Mouse (Mus musculus) intestine, postnatal 0 days (tissue): ENCODE results near the gene Utp3. TPM values are rescaled to one million over a fixed set of nuclear protein-coding genes. Genes with fewer than 3 reads are reported as not detected.

Experiments
- ATAC-seq: fragments of 200-750 bp; cut with Nextera tagmentation; 2 replicates; pipeline ENCODE4 v1.8.0; 2017; ENCODE audit warnings: mild to moderate bottlenecking, moderate TSS enrichment, moderate library complexity
- H3K27ac ChIP-seq: fragments of 300-500 bp; sonication (generic); 2 replicates; pipeline ENCODE4 v1.5.1; 2014; ENCODE audit warnings: mild to moderate bottlenecking, low read depth, low read length, moderate library complexity
- H3K27me3 ChIP-seq: fragments of 300-500 bp; sonication (generic); replicated peaks from 2 replicates; pipeline ENCODE4 v1.6.1; 2014; ENCODE audit warnings: low read length, mixed read lengths; ENCODE audit not compliant: control insufficient read depth, insufficient read depth
- H3K36me3 ChIP-seq: fragments of 300-500 bp; sonication (generic); 2 replicates; pipeline ENCODE4 v1.6.1; 2014; ENCODE audit warnings: mild to moderate bottlenecking, moderate library complexity; ENCODE audit not compliant: control insufficient read depth, insufficient read depth
- H3K4me1 ChIP-seq: fragments of 300-500 bp; sonication (generic); replicated peaks from 2 replicates; pipeline ENCODE4 v1.6.1; 2014; ENCODE audit warnings: antibody characterized with exemption, low read length, mixed read lengths; ENCODE audit not compliant: control insufficient read depth, insufficient read depth
- H3K4me2 ChIP-seq: fragments of 300-500 bp; sonication (generic); replicated peaks from 2 replicates; pipeline ENCODE4 v1.6.1; 2014; ENCODE audit warnings: low read depth, mild to moderate bottlenecking, moderate library complexity
- H3K4me3 ChIP-seq: fragments of 300-500 bp; sonication (generic); 2 replicates; pipeline ENCODE4 v1.5.1; 2014; ENCODE audit warnings: low read depth, low read length
- H3K9ac ChIP-seq: fragments of 300-500 bp; sonication (generic); 2 replicates; pipeline ENCODE4 v1.6.1; 2014; ENCODE audit warnings: mild to moderate bottlenecking, low read depth, low read length
- H3K9me3 ChIP-seq: fragments of 300-500 bp; sonication (generic); 2 replicates; pipeline ENCODE4 v1.6.1; 2016; ENCODE audit warnings: mixed run types; ENCODE audit not compliant: control insufficient read depth
- CTCF ChIP-seq: sonication (generic); IDR thresholded peaks from 2 replicates; pipeline ENCODE4 v1.5.1; 2016; ENCODE audit warnings: low read depth, mild to moderate bottlenecking, control low read depth, antibody characterized with exemption, moderate library complexity
- WGBS: fragments of 180-500 bp; shearing (Covaris S2); extraction: QIAGEN DNeasy Blood & Tissue Kit; methylation state at CpG from one replicate; pipeline ENCODE4 v1.1.7; 2014; 5-methylcytosine and 5-hydroxymethylcytosine counted together
- polyA plus RNA-seq: library from polyadenylated mRNA; unstranded; fragments of >200 nt; fragmentation: Nextera tagmentation; extraction: Ambion mirVana; gene quantifications from 2 replicates; pipeline ENCODE4 v1.2.1, GENCODE M21; 2015

Gene Utp3
- 27.8 and 31.1 TPM in 2 replicates for polyA plus RNA-seq

DNA sequence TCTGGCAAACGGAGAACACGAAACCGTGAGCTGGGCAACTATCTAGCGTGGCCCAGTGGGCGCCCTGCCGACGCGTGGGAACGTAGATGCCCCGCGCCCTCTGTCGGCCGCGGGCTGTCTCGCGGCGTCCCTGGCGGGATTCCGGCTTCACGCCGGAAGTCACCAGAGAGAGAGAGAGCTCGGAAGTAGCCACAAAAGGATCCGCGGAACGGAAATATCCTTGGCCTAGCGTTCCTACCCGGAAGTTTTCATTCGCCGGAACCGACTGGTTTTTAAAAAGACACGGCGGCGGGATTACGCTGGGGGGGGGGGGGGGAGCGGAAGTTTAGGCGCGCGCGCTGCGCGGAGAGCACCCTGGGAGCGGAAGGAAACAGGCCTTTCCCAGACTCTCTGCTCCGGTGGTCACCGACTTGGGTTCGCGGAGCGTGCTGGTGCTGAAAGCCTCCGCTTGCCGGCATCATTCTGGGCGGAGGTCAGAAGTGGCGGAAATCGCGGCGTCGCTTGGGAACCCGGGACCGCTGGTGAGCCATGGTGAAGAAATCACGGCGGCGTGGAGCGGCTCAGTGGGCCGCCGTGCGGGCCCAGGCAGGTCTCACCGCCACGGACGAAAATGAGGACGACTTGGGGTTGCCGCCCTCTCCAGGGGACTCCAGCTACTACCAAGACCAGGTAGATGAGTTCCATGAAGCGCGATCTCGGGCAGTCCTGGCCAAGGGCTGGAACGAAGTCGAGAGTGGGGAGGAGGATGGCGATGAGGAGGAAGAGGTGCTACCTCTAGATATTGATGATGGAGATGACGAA, at the start of gene Utp3:
Utp3 (plus strand) TSS at position 377 of the 801 bp plus-strand sequence.
- no peaks in the 10 kb centered on the region for H3K9me3 ChIP-seq
- WGBS: under 1% methylated on average over 69 of the region's 76 CpGs

DNA sequence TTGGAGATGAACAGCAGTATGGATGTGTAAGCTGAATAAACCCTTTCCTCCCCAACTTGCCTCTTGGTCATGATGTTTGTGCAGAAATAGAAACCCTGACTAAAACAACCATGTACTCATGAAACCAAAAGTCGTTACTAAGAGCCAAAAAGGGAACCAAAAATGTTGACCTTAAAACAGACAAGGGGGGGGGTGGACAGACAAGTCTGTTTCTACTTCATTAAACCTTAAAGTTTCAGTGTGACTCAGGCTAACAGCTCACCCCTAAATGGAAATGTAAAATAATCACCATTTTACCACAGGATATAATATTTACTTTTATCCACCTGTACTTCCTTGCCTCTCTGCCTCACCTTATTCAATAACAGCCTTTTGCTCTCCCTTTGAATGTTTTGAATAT, 45.7 kb upstream of the Utp3 start:
- Histone ChIP-seq H3K4me3 (no peak overlapping the region), H3K27ac (no peak overlapping the region), H3K4me2 (no peak overlapping the region), H3K4me1 (no peaks in the 10 kb centered on the region), H3K36me3 (no peaks in the 10 kb centered on the region), H3K9me3 (no peaks in the 10 kb centered on the region), H3K27me3 (no peaks in the 10 kb centered on the region), H3K9ac (no peak overlapping the region)
- no peak for TF ChIP-seq CTCF
- ATAC-seq: no peak
- 59% methylated on average over 1 of the region's 1 CpGs for WGBS

More for the DNA sequence above, at the start of gene Utp3:
- ATAC-seq: peak; percentile 97
- Histone ChIP-seq H3K27me3 (no peaks in the 10 kb centered on the region), H3K36me3 (no peaks in the 10 kb centered on the region), H3K4me2 (peak within 1 kb of the TSS; percentile 80), H3K9ac (peak within 1 kb of the TSS; percentile 83), H3K4me3 (peak within 1 kb of the TSS; percentile 81), H3K27ac (peak within 1 kb of the TSS; percentile 89), H3K4me1 (0 out of 2 replicates have a peak, but pooled peaks cover 13% of the 10 kb centered on the region)
- peak; percentile 94 for TF ChIP-seq CTCF

DNA sequence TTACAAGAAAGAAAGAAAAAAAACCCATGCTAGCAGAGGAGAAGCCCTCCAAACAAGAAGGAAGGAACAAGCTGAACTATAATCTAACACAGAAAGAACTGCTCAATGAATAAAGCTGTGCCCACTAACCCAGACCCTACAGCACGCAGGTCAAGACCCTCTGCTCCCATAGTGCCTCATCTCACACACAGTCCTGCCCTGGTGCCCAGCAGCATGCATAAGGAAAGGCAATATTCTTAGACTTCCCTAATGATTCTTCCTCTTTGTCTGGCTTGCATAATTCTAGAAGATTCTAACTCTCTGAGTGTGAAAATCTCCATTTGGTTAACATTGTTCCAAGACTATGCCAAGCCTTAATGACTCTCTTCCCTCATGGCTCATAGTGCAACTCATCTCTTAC, 45.3 kb upstream of the Utp3 start:
- Histone ChIP-seq H3K27me3 (no peaks in the 10 kb centered on the region), H3K36me3 (no peaks in the 10 kb centered on the region), H3K4me2 (no peak overlapping the region), H3K9me3 (no peaks in the 10 kb centered on the region), H3K9ac (no peak overlapping the region), H3K4me1 (no peaks in the 10 kb centered on the region), H3K27ac (no peak overlapping the region), H3K4me3 (no peak overlapping the region)
- 71% methylated on average over 1 of the region's 1 CpGs for WGBS
- ATAC-seq: no peak
- no peak for TF ChIP-seq CTCF

DNA sequence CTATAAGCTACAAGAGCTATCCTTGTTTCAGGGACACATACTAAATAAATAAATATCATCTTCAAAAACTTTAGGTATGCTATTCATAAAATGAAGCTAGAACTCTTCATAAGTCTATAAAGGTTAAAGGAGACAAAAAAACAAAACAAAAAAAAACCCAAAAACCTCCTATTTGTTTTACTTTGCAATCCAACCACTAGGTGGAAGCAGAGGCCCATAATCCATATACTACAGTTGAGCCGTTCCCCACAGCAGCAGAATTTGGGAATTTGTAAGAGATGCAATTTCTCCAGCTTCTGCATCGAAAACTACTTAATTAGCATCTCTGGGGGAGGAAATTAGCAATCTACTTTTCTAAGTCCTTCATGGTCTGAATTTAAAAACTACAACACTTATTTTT, 35.0 kb upstream of the Utp3 start:
- no peaks in the 10 kb centered on the region; the same call in 1 of the 2 replicates for H3K27me3 ChIP-seq
- no peak overlapping the region for H3K9ac ChIP-seq
- H3K27ac ChIP-seq: no peak overlapping the region
- H3K4me2 ChIP-seq: no peak overlapping the region
- no peaks in the 10 kb centered on the region for H3K9me3 ChIP-seq
- TF ChIP-seq CTCF: peak; percentile 81
- no peak overlapping the region for H3K4me3 ChIP-seq
- no peaks in the 10 kb centered on the region for H3K36me3 ChIP-seq
- no peak for ATAC-seq
- H3K4me1 ChIP-seq: no peaks in the 10 kb centered on the region
- 5% methylated on average over 2 of the region's 2 CpGs for WGBS

DNA sequence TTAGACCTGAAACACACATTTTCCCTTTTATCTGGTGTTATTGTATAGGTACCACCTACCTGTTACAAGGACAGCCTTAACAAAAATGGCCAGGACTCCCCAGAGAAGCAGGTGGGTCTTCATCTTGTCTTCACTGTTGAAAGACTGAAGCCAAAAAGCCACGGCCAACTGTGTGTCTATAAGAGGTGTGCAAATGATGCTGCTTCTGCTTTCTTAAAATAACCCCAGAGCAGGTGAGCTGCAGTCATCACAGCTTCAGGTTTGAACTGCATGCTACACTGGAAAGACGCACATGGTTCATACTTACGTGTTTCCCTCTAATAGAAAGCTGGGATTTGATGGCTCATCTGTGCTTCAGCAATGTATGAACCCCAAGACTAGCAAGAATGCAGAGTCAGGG, 26.6 kb upstream of the Utp3 start, which contains the start of gene Jchain:
Jchain (minus strand) TSS at position 235 of the 400 bp plus-strand sequence.
- Histone ChIP-seq H3K4me1 (no peaks in the 10 kb centered on the region), H3K4me3 (no peak within 1 kb of the TSS), H3K27ac (no peak within 1 kb of the TSS), H3K9me3 (no peaks in the 10 kb centered on the region), H3K4me2 (no peak within 1 kb of the TSS), H3K27me3 (no peaks in the 10 kb centered on the region), H3K36me3 (no peaks in the 10 kb centered on the region), H3K9ac (no peak within 1 kb of the TSS)
- TF ChIP-seq CTCF: no peak
- no peak for ATAC-seq
- 92% methylated on average over 3 of the region's 3 CpGs for WGBS

DNA sequence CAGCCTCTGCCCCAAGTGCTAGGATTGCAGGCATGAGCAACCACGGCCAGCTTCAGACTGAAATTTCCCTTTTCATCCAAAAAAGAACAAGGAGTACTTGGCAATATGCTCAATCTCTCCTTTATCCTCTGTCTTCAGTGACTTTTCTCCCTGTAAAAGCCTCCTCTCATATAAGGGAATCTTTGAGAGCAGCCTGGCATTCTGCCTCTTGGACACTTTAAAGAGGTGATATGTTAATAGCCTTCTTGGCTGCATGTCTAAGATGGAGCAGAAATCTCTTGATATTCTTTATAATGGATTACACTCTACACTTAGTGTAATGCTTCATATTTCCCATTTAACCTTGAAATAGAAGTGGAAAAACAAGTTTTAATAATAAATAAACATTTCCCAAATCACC, 23.4 kb upstream of the Utp3 start:
- Histone ChIP-seq H3K9ac (no peak overlapping the region), H3K9me3 (no peaks in the 10 kb centered on the region), H3K4me1 (no peaks in the 10 kb centered on the region), H3K36me3 (no peaks in the 10 kb centered on the region), H3K27ac (no peak overlapping the region), H3K27me3 (no peaks in the 10 kb centered on the region), H3K4me2 (no peak overlapping the region), H3K4me3 (no peak overlapping the region)
- 41% methylated on average over 1 of the region's 1 CpGs for WGBS
- no peak for TF ChIP-seq CTCF
- ATAC-seq: no peak
